Mouse (Mus musculus): ENCODE measurements at regions not wholly inside any gene's neighbourhood (a gene's known extent, or its start where the extent isn't known, plus 50 kb on each side); places are given as distances from the start of the nearest gene placed in this dataset.

DNA sequence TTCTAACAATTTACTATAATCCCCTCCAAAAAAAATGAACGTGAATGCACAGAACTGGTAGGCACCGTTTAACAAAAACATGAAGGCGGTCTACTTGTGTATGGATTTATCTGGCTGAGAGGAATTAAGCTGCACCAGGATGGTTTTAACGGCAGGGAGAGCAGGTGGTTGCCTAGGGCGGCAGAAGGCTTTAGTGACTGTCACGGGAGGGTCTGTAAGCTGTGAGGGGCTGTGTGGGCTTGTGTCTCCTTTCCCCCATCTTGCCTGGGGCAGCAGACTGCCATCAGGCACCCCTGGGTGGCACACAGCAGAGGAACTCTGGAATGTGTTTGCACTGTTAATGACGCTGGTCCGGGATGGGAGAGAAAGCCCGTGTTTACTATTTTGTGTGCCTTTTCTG is 308.6 kb downstream of the Irs2 start:
- Histone ChIP-seq H3K27ac (ENCODE audit: low read depth, low read length) (no peak overlapping the region), H3K9me3 (ENCODE audit: control insufficient read depth, low read length) (no peaks in the 10 kb centered on the region), H3K4me1 (ENCODE audit: control insufficient read depth, insufficient read depth, low read depth, low read length) (peaks cover 5% of the 10 kb centered on the region), H3K9ac (ENCODE audit: low read depth, low read length) (no peak overlapping the region), H3K27me3 (replicated peaks; ENCODE audit: control insufficient read depth, insufficient read depth, low read length) (no peaks in the 10 kb centered on the region), H3K4me2 (ENCODE audit: low read length) (no peak overlapping the region), H3K36me3 (ENCODE audit: control insufficient read depth, insufficient read depth, low read length) (no peaks in the 10 kb centered on the region), H3K4me3 (ENCODE audit: low read length) (no peak overlapping the region)
- ATAC-seq: no peak
- WGBS: 45% methylated on average over 9 of the region's 9 CpGs

- no peaks in the 10 kb centered on the region for H3K36me3 ChIP-seq (ENCODE audit: control insufficient read depth, insufficient read depth, low read length)
- 77% methylated on average over 6 of the region's 6 CpGs for WGBS
- H3K27me3 ChIP-seq (replicated peaks; ENCODE audit: control insufficient read depth, insufficient read depth, low read length): no peaks in the 10 kb centered on the region
- no peak overlapping the region for H3K27ac ChIP-seq (ENCODE audit: low read depth, low read length)
- no peak for ATAC-seq
- H3K9me3 ChIP-seq (ENCODE audit: control insufficient read depth, low read length): no peaks in the 10 kb centered on the region
- no peak overlapping the region for H3K4me3 ChIP-seq (ENCODE audit: low read length)
- H3K4me2 ChIP-seq (ENCODE audit: low read length): no peak overlapping the region
- no peaks in the 10 kb centered on the region for H3K4me1 ChIP-seq (ENCODE audit: control insufficient read depth, insufficient read depth, low read depth, low read length)
- H3K9ac ChIP-seq (ENCODE audit: low read depth, low read length): no peak overlapping the region
Measured at GRCm38 (mm10) chr8:10695181-10695580, 313.1 kb downstream of the Irs2 start.

GRCm38 (mm10) chr8:10690659-10691058 is 317.6 kb downstream of the Irs2 start:
- H3K4me2 ChIP-seq (ENCODE audit: low read length): no peak overlapping the region
- no peaks in the 10 kb centered on the region for H3K9me3 ChIP-seq (ENCODE audit: control insufficient read depth, low read length)
- no peaks in the 10 kb centered on the region; the same call in 1 of the 2 replicates for H3K4me1 ChIP-seq (ENCODE audit: control insufficient read depth, insufficient read depth, low read depth, low read length)
- no peak for ATAC-seq
- no peak overlapping the region for H3K27ac ChIP-seq (ENCODE audit: low read depth, low read length)
- H3K36me3 ChIP-seq (ENCODE audit: control insufficient read depth, insufficient read depth, low read length): no peaks in the 10 kb centered on the region
- H3K27me3 ChIP-seq (replicated peaks; ENCODE audit: control insufficient read depth, insufficient read depth, low read length): no peaks in the 10 kb centered on the region
- H3K9ac ChIP-seq (ENCODE audit: low read depth, low read length): no peak overlapping the region
- WGBS: 81% methylated on average over 1 of the region's 1 CpGs
- H3K4me3 ChIP-seq (ENCODE audit: low read length): no peak overlapping the region

- WGBS: 59% methylated on average over 12 of the region's 12 CpGs
- Histone ChIP-seq H3K27me3 (replicated peaks; ENCODE audit: control insufficient read depth, insufficient read depth, low read length) (no peaks in the 10 kb centered on the region), H3K27ac (ENCODE audit: low read depth, low read length) (no peak overlapping the region), H3K4me1 (ENCODE audit: control insufficient read depth, insufficient read depth, low read depth, low read length) (no peaks in the 10 kb centered on the region; the same call in 1 of the 2 replicates), H3K9me3 (ENCODE audit: control insufficient read depth, low read length) (no peaks in the 10 kb centered on the region), H3K36me3 (ENCODE audit: control insufficient read depth, insufficient read depth, low read length) (no peaks in the 10 kb centered on the region), H3K4me2 (ENCODE audit: low read length) (no peak overlapping the region), H3K9ac (ENCODE audit: low read depth, low read length) (no peak overlapping the region), H3K4me3 (ENCODE audit: low read length) (no peak overlapping the region)
- ATAC-seq: no peak
Measured at GRCm38 (mm10) chr8:10689881-10690280, 318.4 kb downstream of the Irs2 start.

DNA sequence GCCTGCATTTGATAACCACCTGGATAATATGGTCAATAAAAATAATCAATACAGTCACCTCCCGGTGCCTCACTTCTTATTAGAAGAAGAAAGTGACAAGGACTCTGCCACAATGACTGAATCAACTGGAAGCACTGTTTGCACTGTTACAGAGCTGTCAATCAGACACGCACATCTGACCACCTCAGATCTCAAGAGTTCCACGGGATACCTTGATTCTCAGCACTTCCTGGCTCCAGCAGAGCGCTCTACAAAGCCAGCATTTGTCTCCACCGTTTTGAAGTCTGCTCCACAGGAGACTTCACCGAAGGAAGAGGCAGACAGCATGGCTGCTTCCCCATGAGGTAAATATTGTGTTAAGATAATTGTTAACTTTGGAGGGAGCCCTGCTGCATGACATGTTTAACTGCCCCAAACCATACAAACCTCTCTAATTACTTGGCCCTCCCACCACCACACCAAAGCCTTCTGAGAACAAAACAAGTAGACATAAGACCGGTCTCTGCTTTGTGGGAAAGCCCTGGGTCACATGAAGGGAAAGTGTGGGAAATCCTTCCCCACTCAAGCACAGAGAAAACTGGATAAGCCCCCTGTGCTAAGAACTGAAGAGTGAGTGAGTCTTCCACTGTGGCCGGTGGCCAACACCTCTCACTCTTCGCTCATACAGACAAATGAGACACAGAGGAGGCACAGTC is 320.2 kb downstream of the Irs2 start:
- no peak overlapping the region for H3K4me2 ChIP-seq (ENCODE audit: low read length)
- H3K27me3 ChIP-seq (replicated peaks; ENCODE audit: control insufficient read depth, insufficient read depth, low read length): no peaks in the 10 kb centered on the region
- H3K4me3 ChIP-seq (ENCODE audit: low read length): no peak overlapping the region
- H3K36me3 ChIP-seq (ENCODE audit: control insufficient read depth, insufficient read depth, low read length): no peaks in the 10 kb centered on the region
- H3K9me3 ChIP-seq (ENCODE audit: control insufficient read depth, low read length): no peaks in the 10 kb centered on the region
- no peaks in the 10 kb centered on the region; the same call in 1 of the 2 replicates for H3K4me1 ChIP-seq (ENCODE audit: control insufficient read depth, insufficient read depth, low read depth, low read length)
- no peak overlapping the region for H3K9ac ChIP-seq (ENCODE audit: low read depth, low read length)
- ATAC-seq: no peak
- 26% methylated on average over 9 of the region's 9 CpGs for WGBS
- no peak overlapping the region for H3K27ac ChIP-seq (ENCODE audit: low read depth, low read length)

Data from hindbrain, embryonic 16.5 days (tissue).